Mouse (Mus musculus): Measurements from ENCODE around the gene Prkn.

DNA sequence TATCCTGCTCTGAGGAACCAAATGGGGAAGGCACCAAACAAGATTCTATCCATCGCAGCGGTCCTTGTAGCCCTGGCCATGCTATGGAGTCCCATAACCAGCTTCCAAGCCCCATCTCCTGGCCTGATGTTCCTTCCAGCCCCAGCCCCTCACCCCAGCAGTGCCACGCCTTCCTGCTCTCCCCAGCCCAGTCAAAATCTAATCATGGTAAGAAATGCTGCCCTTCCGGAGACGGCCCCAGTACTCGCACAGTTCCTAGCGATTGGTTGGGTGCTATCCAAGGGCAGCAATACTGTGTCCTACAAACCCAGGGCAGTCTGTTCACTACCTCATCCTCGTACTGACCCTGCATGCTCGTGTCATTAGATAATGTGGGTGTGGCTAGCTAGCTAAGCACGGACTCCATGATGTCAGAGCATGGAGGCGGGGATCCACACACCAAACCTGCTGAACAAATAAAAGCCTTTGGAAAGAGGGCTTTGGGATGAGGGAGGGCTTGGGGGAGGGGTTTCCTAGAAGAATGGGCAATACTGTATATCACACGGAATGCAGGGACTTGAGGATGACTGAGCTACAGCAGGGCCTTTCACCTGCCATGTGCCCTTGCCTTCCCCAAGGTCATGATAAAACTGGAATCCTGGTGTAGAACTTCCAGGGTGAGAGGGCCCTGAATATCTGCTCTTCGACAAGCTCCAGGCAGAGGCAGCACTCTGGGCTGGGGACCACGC, 1148.1 kb downstream of the Prkn start:
- TF ChIP-seq CTCF (IDR thresholded peaks at IDR 0.05; ENCODE audit: low read depth) (no peak), EP300 (IDR thresholded peaks at IDR 0.05; ENCODE audit: low read depth) (no peak)
